ENCODE assay signal across 31 mouse cellular contexts in the genomic region with DNA sequence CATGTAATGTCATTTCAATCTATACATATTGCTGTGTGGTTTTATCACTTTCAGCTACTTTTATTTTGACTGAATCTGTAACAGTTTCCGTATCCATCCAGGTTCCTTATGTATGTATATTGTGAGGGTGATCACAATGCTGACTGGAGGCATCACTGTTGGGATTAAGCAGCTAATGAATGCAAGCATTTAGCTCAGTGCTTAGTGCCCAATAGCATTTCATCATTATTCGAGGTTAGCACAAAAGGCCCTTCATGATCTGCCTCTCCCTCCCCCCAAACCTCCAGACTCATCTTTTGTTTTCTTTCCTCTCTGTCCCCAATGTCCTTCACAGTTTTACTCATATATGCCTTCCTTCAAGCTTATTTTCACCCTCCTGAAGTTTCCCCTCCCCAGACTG. TPM values are rescaled to one million over a fixed set of nuclear protein-coding genes. Genes with fewer than 3 reads are reported as not detected.
"Had no signal": no experiment of that assay in that cellular context is flagged by ENCODE, and none has a peak within 500 bp of the region (broad histone marks: within the 10 kb centered on the region; RNA-seq: fewer than 3 reads in every experiment).

No protein-coding gene starts in this region.

- DNase-seq: kidney, adult 18-20 months; kidney, adult 9 months; kidney, postnatal 14 days; kidney, postnatal 4 days; layer of hippocampus, postnatal 36 days; liver; lung, adult 18-20 months; lung, postnatal 10 days; lung, postnatal 36 days; right cerebral cortex, adult 18-20 months; right cerebral cortex, postnatal 14 days; right cerebral cortex, postnatal 4 days; thymus, adult 2 months; thymus, postnatal 14 days had no signal

- H3K27me3 ChIP-seq: limb, embryonic 13.5 days; liver, embryonic 12.5 days; liver, embryonic 15.5 days; lung, embryonic 15.5 days; neural tube, embryonic 12.5 days; neural tube, embryonic 15.5 days had no signal

- H3K36me3 ChIP-seq: limb, embryonic 10.5 days; limb, embryonic 13.5 days; liver, embryonic 12.5 days; liver, embryonic 15.5 days; lung, embryonic 15.5 days; neural tube, embryonic 12.5 days; neural tube, embryonic 15.5 days had no signal

- H3K4me3 ChIP-seq: limb, embryonic 10.5 days; limb, embryonic 13.5 days; liver, embryonic 12.5 days; liver, embryonic 15.5 days; lung, embryonic 15.5 days; megakaryocyte, embryonic 14.5 days; neural tube, embryonic 12.5 days; neural tube, embryonic 15.5 days had no signal

- H3K9ac ChIP-seq: limb, embryonic 13.5 days; liver, embryonic 12.5 days; liver, embryonic 15.5 days; lung, embryonic 15.5 days; neural tube, embryonic 12.5 days; neural tube, embryonic 15.5 days had no signal

- H3K9me3 ChIP-seq: limb, embryonic 10.5 days; limb, embryonic 13.5 days; liver, embryonic 12.5 days; liver, embryonic 15.5 days; lung, embryonic 15.5 days; megakaryocyte, embryonic 14.5 days; neural tube, embryonic 12.5 days; neural tube, embryonic 15.5 days had no signal

- ATAC-seq: inflammation-experienced regulatory T-cells, adult 6 months; intestine, embryonic 16.5 days; liver, embryonic 12.5 days had no signal

- H3K27ac ChIP-seq: limb, embryonic 10.5 days; limb, embryonic 13.5 days; liver, embryonic 12.5 days; liver, embryonic 15.5 days; lung, embryonic 15.5 days; neural tube, embryonic 12.5 days; neural tube, embryonic 15.5 days; stomach, postnatal 0 days had no signal

- H3K4me2 ChIP-seq: limb, embryonic 13.5 days; liver, embryonic 12.5 days; liver, embryonic 15.5 days; lung, embryonic 15.5 days; neural tube, embryonic 12.5 days; neural tube, embryonic 15.5 days had no signal

- H3K4me1 ChIP-seq: limb, embryonic 10.5 days; limb, embryonic 13.5 days; liver, embryonic 12.5 days; liver, embryonic 15.5 days; lung, embryonic 15.5 days; megakaryocyte, embryonic 14.5 days; neural tube, embryonic 12.5 days; neural tube, embryonic 15.5 days had no signal

RNA-seq across cellular contexts. Expression of a gene that starts 26.3 kb away (rescaled TPM):
- polyA plus RNA-seq: inflammation-experienced regulatory T-cells, adult 6 months; limb, embryonic 10.5 days had no signal

RNA-seq across cellular contexts. Expression of a gene that starts 26.4 kb away (rescaled TPM):
- total RNA-seq: layer of hippocampus, adult 8-10 months; layer of hippocampus, postnatal 10 days; layer of hippocampus, postnatal 36 days; left cerebral cortex, adult 8-10 months; left cerebral cortex, postnatal 14 days had no signal
- polyA plus RNA-seq: inflammation-experienced regulatory T-cells, adult 6 months; intestine, embryonic 16.5 days; kidney, embryonic 16.5 days; limb, embryonic 10.5 days; limb, embryonic 13.5 days; liver, embryonic 12.5 days; neural tube, embryonic 12.5 days; neural tube, embryonic 15.5 days; stomach, embryonic 14.5 days; stomach, postnatal 0 days; thymus, adult 2 months had no signal

RNA-seq across cellular contexts. Expression of a gene that starts 26.4 kb away (rescaled TPM):
- total RNA-seq: layer of hippocampus, postnatal 10 days; layer of hippocampus, postnatal 36 days; left cerebral cortex, adult 8-10 months; left cerebral cortex, postnatal 14 days had no signal
- polyA plus RNA-seq: inflammation-experienced regulatory T-cells, adult 6 months; limb, embryonic 10.5 days; limb, embryonic 13.5 days; lung, embryonic 15.5 days; neural tube, embryonic 12.5 days; stomach, embryonic 14.5 days; stomach, postnatal 0 days; thymus, adult 2 months had no signal

RNA-seq across cellular contexts. Expression of a gene that starts 35.9 kb away (rescaled TPM):
- polyA plus RNA-seq: inflammation-experienced regulatory T-cells, adult 6 months; liver, embryonic 12.5 days had no signal

RNA-seq across cellular contexts. Expression of a gene that starts 47.5 kb away (rescaled TPM):
- total RNA-seq: layer of hippocampus, adult 8-10 months; layer of hippocampus, postnatal 10 days; layer of hippocampus, postnatal 36 days; left cerebral cortex, adult 8-10 months; left cerebral cortex, postnatal 14 days had no signal
- polyA plus RNA-seq: inflammation-experienced regulatory T-cells, adult 6 months; intestine, embryonic 16.5 days; kidney, embryonic 16.5 days; limb, embryonic 10.5 days; limb, embryonic 13.5 days; liver, embryonic 12.5 days; liver, embryonic 15.5 days; lung, embryonic 15.5 days; neural tube, embryonic 12.5 days; neural tube, embryonic 15.5 days; stomach, embryonic 14.5 days; stomach, postnatal 0 days had no signal
